Mouse (Mus musculus): Measurements from ENCODE around the gene Tmem161a. TPM values are rescaled to one million over a fixed set of nuclear protein-coding genes. Genes with fewer than 3 reads are reported as not detected.

Gene Tmem161a
- polyA plus RNA-seq, 1 experiment from 2014 or later = 28.1 TPM

GRCm38 (mm10) chr8:70166504-70167110 lies 5.5 kb upstream of the Tmem161a start:
- no peak overlapping the region for H3K9ac ChIP-seq

GRCm38 (mm10) chr8:70170116-70170515 lies 2.0 kb upstream of the Tmem161a start:
- H3K4me3 ChIP-seq (replicated peaks) = no peak overlapping the region
- 54% methylated on average over 3 of the region's 3 CpGs for WGBS (ENCODE audit: insufficient replicate concordance)
- ATAC-seq (ENCODE audit: insufficient read depth) = no peak
- H3K4me2 ChIP-seq = no peak overlapping the region
- H3K9me3 ChIP-seq (replicated peaks) = no peaks in the 10 kb centered on the region
- H3K27me3 ChIP-seq = peaks cover 27% of the 10 kb centered on the region
- peaks cover 63% of the 10 kb centered on the region for H3K4me1 ChIP-seq (replicated peaks)
- no peaks in the 10 kb centered on the region for H3K36me3 ChIP-seq (replicated peaks)
- H3K27ac ChIP-seq (replicated peaks) = no peak overlapping the region
- no peak overlapping the region for H3K9ac ChIP-seq

More at GRCm38 (mm10) chr8:70166504-70167110, 5.5 kb upstream of the Tmem161a start:
- Histone ChIP-seq H3K36me3 (replicated peaks) (no peaks in the 10 kb centered on the region), H3K27ac (replicated peaks) (no peak overlapping the region), H3K4me1 (replicated peaks) (peaks cover 38% of the 10 kb centered on the region), H3K4me2 (peak overlapping the region; percentile 57), H3K4me3 (replicated peaks) (0 out of 2 replicates have a peak overlapping the region, but pooled peaks have one; percentile 11), H3K27me3 (peaks cover 35% of the 10 kb centered on the region), H3K9me3 (replicated peaks) (no peaks in the 10 kb centered on the region)
- ATAC-seq (ENCODE audit: insufficient read depth) = peak; percentile 57; the same call in 1 of the 2 replicates
- under 1% methylated on average over 21 of the region's 21 CpGs for WGBS (ENCODE audit: insufficient replicate concordance)

GRCm38 (mm10) chr8:70170748-70171147 lies 1.4 kb upstream of the Tmem161a start:
- no peak overlapping the region for H3K4me3 ChIP-seq (replicated peaks)
- peaks cover 57% of the 10 kb centered on the region for H3K4me1 ChIP-seq (replicated peaks)
- 0 out of 2 replicates have a peak, but pooled peaks cover 2% of the 10 kb centered on the region for H3K36me3 ChIP-seq (replicated peaks)
- 54% methylated on average over 3 of the region's 3 CpGs for WGBS (ENCODE audit: insufficient replicate concordance)
- H3K4me2 ChIP-seq = no peak overlapping the region
- H3K9ac ChIP-seq = no peak overlapping the region
- H3K9me3 ChIP-seq (replicated peaks) = no peaks in the 10 kb centered on the region
- H3K27me3 ChIP-seq = peaks cover 20% of the 10 kb centered on the region
- 0 out of 2 replicates have a peak overlapping the region, but pooled peaks have one; percentile 68 for H3K27ac ChIP-seq (replicated peaks)
- no peak for ATAC-seq (ENCODE audit: insufficient read depth)

GRCm38 (mm10) chr8:70171240-70171639 lies 916 bp upstream of the Tmem161a start:
- Histone ChIP-seq H3K27ac (replicated peaks) (peak overlapping the region; percentile 68), H3K9me3 (replicated peaks) (no peaks in the 10 kb centered on the region), H3K4me3 (replicated peaks) (no peak overlapping the region), H3K27me3 (peaks cover 15% of the 10 kb centered on the region), H3K36me3 (replicated peaks) (0 out of 2 replicates have a peak, but pooled peaks cover 2% of the 10 kb centered on the region), H3K9ac (no peak overlapping the region), H3K4me2 (peak overlapping the region; percentile 71), H3K4me1 (replicated peaks) (peaks cover 53% of the 10 kb centered on the region)
- 51% methylated on average over 7 of the region's 7 CpGs for WGBS (ENCODE audit: insufficient replicate concordance)
- ATAC-seq (ENCODE audit: insufficient read depth) = no peak

GRCm38 (mm10) chr8:70173320-70173719 lies 1.2 kb downstream of the Tmem161a start:
- Histone ChIP-seq H3K4me3 (replicated peaks) (peak overlapping the region; percentile 66; the same call in 1 of the 2 replicates), H3K9ac (0 out of 2 replicates have a peak overlapping the region, but pooled peaks have one; percentile 4), H3K27me3 (no peaks in the 10 kb centered on the region), H3K27ac (replicated peaks) (peak overlapping the region; percentile 60; the same call in 1 of the 2 replicates), H3K36me3 (replicated peaks) (peaks cover 18% of the 10 kb centered on the region), H3K9me3 (replicated peaks) (no peaks in the 10 kb centered on the region), H3K4me2 (peak overlapping the region; percentile 71), H3K4me1 (replicated peaks) (peaks cover 44% of the 10 kb centered on the region)
- ATAC-seq (ENCODE audit: insufficient read depth) = peak; percentile 40; the same call in 1 of the 2 replicates
- WGBS (ENCODE audit: insufficient replicate concordance) = 25% methylated on average over 5 of the region's 5 CpGs

- no peak overlapping the region for H3K9ac ChIP-seq
- no peaks in the 10 kb centered on the region for H3K9me3 ChIP-seq (replicated peaks)
- H3K27me3 ChIP-seq = no peaks in the 10 kb centered on the region
- H3K36me3 ChIP-seq (replicated peaks) = peaks cover 22% of the 10 kb centered on the region
- peak overlapping the region; percentile 9; the same call in 1 of the 2 replicates for H3K4me2 ChIP-seq
- ATAC-seq (ENCODE audit: insufficient read depth) = no peak
- peaks cover 44% of the 10 kb centered on the region for H3K4me1 ChIP-seq (replicated peaks)
- 68% methylated on average over 7 of the region's 7 CpGs for WGBS (ENCODE audit: insufficient replicate concordance)
- H3K4me3 ChIP-seq (replicated peaks) = no peak overlapping the region
- peak overlapping the region; percentile 43 for H3K27ac ChIP-seq (replicated peaks)
Observed at GRCm38 (mm10) chr8:70174079-70174478, 1.9 kb downstream of the Tmem161a start.

- Histone ChIP-seq H3K4me3 (replicated peaks) (no peak overlapping the region), H3K9ac (no peak overlapping the region), H3K4me1 (replicated peaks) (peaks cover 46% of the 10 kb centered on the region), H3K27ac (replicated peaks) (no peak overlapping the region), H3K4me2 (no peak overlapping the region), H3K9me3 (replicated peaks) (no peaks in the 10 kb centered on the region), H3K27me3 (no peaks in the 10 kb centered on the region), H3K36me3 (replicated peaks) (peaks cover 33% of the 10 kb centered on the region)
- WGBS (ENCODE audit: insufficient replicate concordance) = 74% methylated on average over 2 of the region's 2 CpGs
- no peak for ATAC-seq (ENCODE audit: insufficient read depth)
Observed at GRCm38 (mm10) chr8:70178231-70178630, 6.1 kb downstream of the Tmem161a start.

- WGBS (ENCODE audit: insufficient replicate concordance) = 89% methylated on average over 4 of the region's 4 CpGs
- ATAC-seq (ENCODE audit: insufficient read depth) = no peak
- H3K36me3 ChIP-seq (replicated peaks) = peaks cover 33% of the 10 kb centered on the region
Observed at GRCm38 (mm10) chr8:70179082-70179481, 6.9 kb downstream of the Tmem161a start.

GRCm38 (mm10) chr8:70181212-70181902 lies 9.2 kb downstream of the Tmem161a start:
- no peaks in the 10 kb centered on the region for H3K27me3 ChIP-seq
- H3K9ac ChIP-seq = peak overlapping the region; percentile 35; the same call in 1 of the 2 replicates
- no peaks in the 10 kb centered on the region for H3K9me3 ChIP-seq (replicated peaks)
- ATAC-seq (ENCODE audit: insufficient read depth) = peak; percentile 87
- 58% methylated on average over 16 of the region's 16 CpGs for WGBS (ENCODE audit: insufficient replicate concordance)
- H3K36me3 ChIP-seq (replicated peaks) = peaks cover 38% of the 10 kb centered on the region
- H3K4me1 ChIP-seq (replicated peaks) = peaks cover 30% of the 10 kb centered on the region
- no peak overlapping the region for H3K4me3 ChIP-seq (replicated peaks)
- H3K4me2 ChIP-seq = peak overlapping the region; percentile 48
- H3K27ac ChIP-seq (replicated peaks) = peak overlapping the region; percentile 68

More at GRCm38 (mm10) chr8:70179082-70179481, 6.9 kb downstream of the Tmem161a start:
- 0 out of 2 replicates have a peak overlapping the region, but pooled peaks have one; percentile 19 for H3K27ac ChIP-seq (replicated peaks)
- no peak overlapping the region for H3K4me3 ChIP-seq (replicated peaks)
- no peaks in the 10 kb centered on the region for H3K27me3 ChIP-seq
- H3K4me1 ChIP-seq (replicated peaks) = peaks cover 37% of the 10 kb centered on the region
- no peaks in the 10 kb centered on the region for H3K9me3 ChIP-seq (replicated peaks)
- no peak overlapping the region for H3K4me2 ChIP-seq
- no peak overlapping the region for H3K9ac ChIP-seq

- peaks cover 30% of the 10 kb centered on the region for H3K4me1 ChIP-seq (replicated peaks)
- H3K9ac ChIP-seq = peak overlapping the region; percentile 35
- no peaks in the 10 kb centered on the region for H3K27me3 ChIP-seq
- no peak overlapping the region for H3K4me3 ChIP-seq (replicated peaks)
- no peak; the same call in 1 of the 2 replicates for ATAC-seq (ENCODE audit: insufficient read depth)
- H3K27ac ChIP-seq (replicated peaks) = peak overlapping the region; percentile 68
- no peaks in the 10 kb centered on the region for H3K9me3 ChIP-seq (replicated peaks)
- WGBS (ENCODE audit: insufficient replicate concordance) = 49% methylated on average over 2 of the region's 2 CpGs
- peaks cover 38% of the 10 kb centered on the region for H3K36me3 ChIP-seq (replicated peaks)
- peak overlapping the region; percentile 48 for H3K4me2 ChIP-seq
Observed at GRCm38 (mm10) chr8:70181903-70182252, 9.7 kb downstream of the Tmem161a start.

- Histone ChIP-seq H3K9me3 (replicated peaks) (no peaks in the 10 kb centered on the region), H3K27me3 (no peaks in the 10 kb centered on the region), H3K9ac (no peak overlapping the region), H3K27ac (replicated peaks) (no peak overlapping the region), H3K36me3 (replicated peaks) (peaks cover 41% of the 10 kb centered on the region), H3K4me3 (replicated peaks) (no peak overlapping the region), H3K4me1 (replicated peaks) (peaks cover 30% of the 10 kb centered on the region), H3K4me2 (no peak overlapping the region)
- ATAC-seq (ENCODE audit: insufficient read depth) = no peak
- 79% methylated on average over 4 of the region's 4 CpGs for WGBS (ENCODE audit: insufficient replicate concordance)
Observed at GRCm38 (mm10) chr8:70183194-70183593, 11.0 kb downstream of the Tmem161a start.
